Mouse (Mus musculus): Measurements from ENCODE around the gene Slc7a15.

The Slc7a15 gene

DNA sequence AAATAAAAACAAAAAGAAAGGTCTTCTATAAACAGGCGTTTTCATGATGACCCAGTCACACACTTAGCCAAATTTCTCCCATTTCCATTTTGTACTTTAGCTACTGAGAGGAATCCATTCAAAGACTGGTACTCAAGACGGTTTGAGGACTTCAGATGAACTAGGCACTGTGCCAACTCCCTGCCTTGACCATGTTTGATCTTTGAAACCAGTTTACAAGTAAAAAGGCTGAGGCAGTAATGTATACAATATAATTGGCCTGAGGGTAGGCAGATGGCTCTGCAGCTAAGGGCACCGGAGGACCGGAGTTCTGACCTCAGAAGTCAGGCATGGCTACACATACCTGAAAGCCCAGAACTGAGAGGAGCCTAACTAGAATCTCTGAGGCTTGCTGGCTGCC, 109.8 kb downstream of the Slc7a15 start:
- in situ Hi-C loops (cut with MboI; ENCODE audit: low sequenced_read_pairs): loop anchor here (10.0 kb wide), 1 partner anchor 64 kb away; no protein-coding TSS in a partner anchor

DNA sequence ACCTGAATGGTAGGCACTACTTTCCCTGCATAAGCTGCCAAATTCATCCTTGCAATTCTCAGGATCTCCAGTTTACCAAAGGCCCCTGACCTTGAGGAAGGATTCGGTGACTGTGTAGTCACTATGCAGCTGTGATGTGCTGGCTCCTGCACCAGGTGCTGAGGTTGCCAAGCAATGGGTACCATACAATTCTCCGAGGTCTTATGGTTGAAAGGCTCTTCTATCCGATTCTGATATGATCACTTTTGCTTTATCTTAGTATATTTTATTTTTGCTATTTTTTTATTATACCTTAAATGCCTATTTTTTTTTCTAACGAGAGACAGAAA, 110.2 kb downstream of the Slc7a15 start:
- in situ Hi-C loops (cut with MboI; ENCODE audit: low sequenced_read_pairs): loop anchor here (10.0 kb wide), 1 partner anchor 64 kb away; no protein-coding TSS in a partner anchor

DNA sequence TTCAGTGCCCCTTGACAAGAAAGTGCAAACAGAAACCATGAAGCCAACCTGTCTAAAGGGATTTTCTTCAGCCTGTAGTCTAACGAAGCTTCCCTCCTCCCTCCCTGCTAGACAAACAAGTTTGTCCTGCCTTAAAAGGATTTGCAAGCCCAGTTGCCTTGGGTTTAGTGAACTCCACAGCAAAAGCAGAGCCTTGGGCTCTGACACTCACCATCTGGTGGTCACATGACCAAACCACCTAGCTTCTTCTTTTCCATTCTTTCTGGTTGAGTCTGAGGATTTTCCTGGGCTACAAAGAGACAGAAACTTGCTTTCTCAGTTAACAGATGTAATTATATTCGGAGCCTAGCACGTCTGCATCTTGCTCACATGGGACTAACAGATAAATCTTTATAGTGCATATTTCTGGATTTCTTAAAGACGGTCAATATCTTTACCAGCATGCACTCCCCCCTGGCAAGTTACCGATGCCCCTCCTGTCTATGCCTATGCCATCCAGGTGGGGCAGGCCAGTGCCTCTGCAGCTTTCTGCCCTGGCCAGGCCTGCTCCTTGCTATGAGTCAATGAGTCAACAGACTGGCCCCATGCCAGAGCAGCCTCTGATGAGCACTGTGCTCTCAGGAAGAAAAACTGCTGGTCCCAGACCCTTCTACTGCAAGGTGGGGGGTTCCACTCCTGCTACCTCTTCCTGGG, 110.8 kb downstream of the Slc7a15 start:
- in situ Hi-C loops (cut with MboI; ENCODE audit: low sequenced_read_pairs): loop anchor here (10.0 kb wide), 1 partner anchor 63 kb away; no protein-coding TSS in a partner anchor

DNA sequence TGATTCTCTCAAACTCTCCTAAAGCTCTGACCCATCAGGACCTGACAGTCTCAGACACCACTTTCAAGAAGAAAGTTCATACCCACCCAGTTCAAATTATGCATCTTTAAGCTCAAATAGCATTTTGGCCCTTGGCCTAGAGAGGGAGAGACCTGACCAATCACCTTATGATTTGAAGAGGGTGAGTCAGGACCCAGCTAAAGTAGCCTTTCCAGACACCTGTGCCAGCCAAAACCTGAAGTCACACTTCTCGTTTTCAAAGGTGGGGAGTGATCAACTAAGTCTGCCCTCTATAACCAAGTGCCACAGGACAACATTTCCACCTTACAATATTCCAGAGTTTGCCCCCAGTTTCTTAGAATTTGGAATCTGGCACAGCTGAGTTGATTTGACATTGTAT, 111.6 kb downstream of the Slc7a15 start:
- in situ Hi-C loops (cut with MboI; ENCODE audit: low sequenced_read_pairs): loop anchor here (10.0 kb wide), 1 partner anchor 62 kb away; no protein-coding TSS in a partner anchor

DNA sequence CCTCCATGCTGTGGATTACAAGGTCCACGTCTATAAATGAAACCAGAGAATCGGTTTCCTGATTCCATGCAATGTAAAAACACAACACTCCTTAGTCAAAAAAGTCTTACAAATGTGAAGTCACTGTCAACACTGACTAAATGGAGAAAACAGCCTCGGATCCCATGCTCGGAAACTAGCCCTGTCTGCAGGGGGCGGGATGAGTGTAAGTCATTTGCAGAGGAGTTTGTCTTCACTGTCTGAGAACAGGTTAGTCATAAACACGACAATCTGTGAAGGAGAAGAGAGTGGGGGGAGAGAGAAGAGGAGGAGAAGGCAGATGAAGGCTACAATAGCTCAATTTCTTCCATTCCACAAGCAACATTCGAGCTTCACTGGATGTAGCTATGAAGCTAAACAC, 113.6 kb downstream of the Slc7a15 start:
- in situ Hi-C loops (cut with MboI; ENCODE audit: low sequenced_read_pairs): loop anchor here (10.0 kb wide), 1 partner anchor 60 kb away; no protein-coding TSS in a partner anchor

DNA sequence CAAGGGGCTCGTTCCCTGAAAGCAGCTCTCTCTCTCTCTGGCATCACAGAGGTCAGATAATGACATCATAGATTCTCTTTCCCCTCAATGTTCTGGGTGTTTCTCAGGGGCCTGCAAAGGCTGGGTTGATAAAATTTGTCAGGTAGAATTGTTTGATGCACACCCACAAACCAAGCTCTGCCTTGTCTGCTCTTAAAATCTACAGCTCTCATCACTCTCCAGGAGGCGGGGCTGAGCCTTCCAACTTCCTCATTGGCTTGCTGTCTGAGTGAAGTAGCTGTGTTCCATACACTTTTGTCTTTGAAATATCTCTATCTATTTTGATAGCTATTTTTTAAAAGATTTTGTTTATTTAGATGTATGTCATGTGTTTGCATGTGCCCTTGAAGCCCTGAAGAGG, 116.7 kb downstream of the Slc7a15 start:
- in situ Hi-C loops (cut with MboI; ENCODE audit: low sequenced_read_pairs): loop anchor here (10.0 kb wide), 1 partner anchor 57 kb away; no protein-coding TSS in a partner anchor

Measured in CH12F3 (cell line).